Mouse (Mus musculus) cerebellum, adult 2 months (tissue): ENCODE data around the gene Zfp362. TPM values are rescaled to one million over a fixed set of nuclear protein-coding genes. Genes with fewer than 3 reads are reported as not detected.
A peak's percentile ranks its signal among the peaks of the same experiment; 100 is the strongest.

Source experiments
- DNase-seq, 2 experiments: peaks; one replicate each; pipeline ENCODE4 v3.0.0; 2021
- H3K27ac ChIP-seq: fragments of 200-500 bp; 2 replicates; pipeline ENCODE4 v1.5.1; 2012; ENCODE audit warnings: low read length, control low read depth, inconsistent platforms; ENCODE audit not compliant: insufficient read depth
- H3K27me3 ChIP-seq: fragments of 200-500 bp; 2 replicates; pipeline ENCODE4 v1.6.1; 2012; ENCODE audit warnings: inconsistent platforms, mild to moderate bottlenecking, low read length, moderate library complexity; ENCODE audit not compliant: control insufficient read depth, insufficient read depth
- H3K4me1 ChIP-seq: fragments of 200-500 bp; 2 replicates; pipeline ENCODE4 v1.6.1; 2011; ENCODE audit warnings: low read length; ENCODE audit not compliant: control insufficient read depth, insufficient read depth
- H3K4me3 ChIP-seq: fragments of 200-500 bp; replicated peaks from 2 replicates; pipeline ENCODE3; 2011; ENCODE audit warnings: mild to moderate bottlenecking, low read depth, low read length, control low read depth; ENCODE audit not compliant: insufficient read depth
- CTCF ChIP-seq: fragments of 200-500 bp; IDR thresholded peaks from 2 replicates; pipeline ENCODE4 v1.5.1; 2011; ENCODE audit warnings: low read depth, mild to moderate bottlenecking, control low read depth, low read length, moderate library complexity, borderline replicate concordance; ENCODE audit not compliant: insufficient read depth
- POLR2A ChIP-seq: fragments of 200-500 bp; IDR thresholded peaks from 2 replicates; pipeline ENCODE4 v1.6.1; 2011; ENCODE audit warnings: low read length, control low read depth, borderline replicate concordance; ENCODE audit not compliant: insufficient read depth
- WGBS: fragments of 180-500 bp; shearing (Covaris S2); methylation state at CpG from one replicate; pipeline ENCODE4 v1.1.7; 2018; 5-methylcytosine and 5-hydroxymethylcytosine counted together
- polyA plus RNA-seq: library from polyadenylated mRNA; depleted of rRNA; stranded (reverse); fragments of >200 nt; gene quantifications from 2 replicates; pipeline ENCODE4 v1.2.3, GENCODE M21; 2012; rRNA removed

Zfp362 gene
- polyA plus RNA-seq, 1 experiment, result 24.8 TPM

DNA sequence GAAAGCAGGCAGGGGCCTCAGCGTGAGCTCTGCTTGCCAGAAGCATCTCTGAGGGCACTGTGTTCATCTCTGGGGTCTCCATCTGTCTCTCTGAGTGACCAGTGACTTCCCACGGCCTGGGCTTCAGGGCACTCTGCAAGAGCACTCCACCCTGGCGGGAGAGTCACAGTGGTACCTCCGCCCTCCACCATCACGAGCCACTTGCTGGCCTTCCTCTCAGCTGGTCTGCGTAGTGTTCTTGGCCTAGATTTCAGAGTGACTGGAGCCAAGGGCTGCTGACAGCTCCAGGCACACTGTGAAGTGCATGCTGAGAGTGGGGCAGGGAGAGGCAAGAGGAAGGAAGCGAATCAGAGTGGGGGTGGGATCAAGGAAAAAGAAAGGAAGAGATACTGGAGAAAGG, 81.8 kb downstream of the Zfp362 start:
- Histone ChIP-seq H3K4me3 (no peak overlapping the region), H3K4me1 (peaks cover 64% of the 10 kb centered on the region), H3K27me3 (no peaks in the 10 kb centered on the region), H3K27ac (peak overlapping the region; percentile 79)
- peak; percentile 88 to 94 for DNase-seq
- TF ChIP-seq POLR2A (no peak; the same call in 1 of the 2 replicates), CTCF (no peak)
- WGBS, result 3% methylated on average over 7 of the region's 7 CpGs

DNA sequence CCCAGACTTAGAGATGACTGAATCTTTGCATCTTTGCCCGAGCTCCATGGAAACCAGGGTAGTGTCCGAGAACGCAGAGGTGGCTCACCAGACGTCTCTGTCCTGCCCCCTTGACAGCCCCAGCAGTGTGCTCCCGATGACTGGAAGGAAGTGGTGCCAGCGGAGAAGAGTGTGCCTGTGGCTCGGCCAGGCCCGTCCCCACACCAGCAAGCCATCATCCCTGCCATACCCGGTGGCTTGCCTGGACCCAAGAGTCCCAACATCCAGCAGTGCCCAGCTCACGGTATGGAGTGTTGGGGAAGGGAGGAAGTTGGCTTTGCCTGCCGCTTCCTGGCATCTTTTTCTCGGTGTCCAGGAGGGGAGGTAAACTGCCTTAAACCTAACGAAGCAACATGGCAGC, 82.4 kb downstream of the Zfp362 start:
- no peak for TF ChIP-seq POLR2A
- TF ChIP-seq CTCF, result no peak
- DNase-seq, result peak in 1 of 2 experiments; percentile 62
- WGBS, result 19% methylated on average over 13 of the region's 13 CpGs
- no peak overlapping the region for H3K4me3 ChIP-seq
- peak overlapping the region; percentile 79 for H3K27ac ChIP-seq
- H3K27me3 ChIP-seq, result no peaks in the 10 kb centered on the region
- peaks cover 66% of the 10 kb centered on the region for H3K4me1 ChIP-seq

Other genes with a start within 250 kb of the Zfp362 start
- gene Zscan20, start 195.9 kb downstream of the Zfp362 start, polyA plus RNA-seq, result 4.9 and 5.2 TPM in 2 replicates
- 0.49 and 0.52 TPM in 2 replicates for gene Tlr12, start 187.4 kb downstream of the Zfp362 start, polyA plus RNA-seq
- gene Phc2, start 151.3 kb downstream of the Zfp362 start, polyA plus RNA-seq, result 133 and 144 TPM in 2 replicates
- gene A3galt2, start 50.7 kb downstream of the Zfp362 start, polyA plus RNA-seq, result 1.9 and 2.4 TPM in 2 replicates
- 107 and 129 TPM in 2 replicates for gene Trim62, start 77.5 kb upstream of the Zfp362 start, polyA plus RNA-seq
- 64.6 TPM in 2 replicates for gene Azin2, start 156.4 kb upstream of the Zfp362 start, polyA plus RNA-seq
- 43.9 and 45.7 TPM in 2 replicates for gene Ak2, start 185.9 kb upstream of the Zfp362 start, polyA plus RNA-seq